Mouse (Mus musculus) Patski (cell line): ENCODE measurements around the gene Txnrd3. TPM values are rescaled to one million over a fixed set of nuclear protein-coding genes. Genes with fewer than 3 reads are reported as not detected.

ENCODE experiments used
- ATAC-seq: fragments of 100-300 bp; one replicate; pipeline ENCODE4 v1.8.0; 2021
- CTCF ChIA-PET: fragments of 350-600 bp; sonication (Branson Sonifier 250); formaldehyde crosslinking; loops from one replicate; lab custom pipeline; 2022; ENCODE audit warnings: inconsistent platforms; lab: Charles Lee
- POLR2A ChIA-PET: fragments of 350-600 bp; sonication (Branson Sonifier 250); formaldehyde crosslinking; loops from one replicate; lab custom pipeline; 2022; ENCODE audit warnings: antibody characterized with exemption, inconsistent platforms; lab: Charles Lee
- DNase-seq: peaks from one replicate; pipeline ENCODE4 v3.0.0-alpha.2; 2011; ENCODE audit warnings: low read depth, low spot score
- H3K27me3 ChIP-seq: fragments of 371-371 bp; one replicate; pipeline ENCODE4 v1.5.1; 2021
- CTCF ChIP-seq: fragments of 100-300 bp; IDR thresholded peaks from one replicate; pipeline ENCODE4 v1.5.1; 2021
- in situ Hi-C: fragments of 300-500 bp; cut with MboI; formaldehyde crosslinking; loops from 3 replicates; pipeline ENCODE4 v1.11.1; 2018; ENCODE audit warnings: low pct_unique_long_range_greater_than_20kb, mixed read lengths
- polyA plus RNA-seq: library from polyadenylated mRNA; unstranded; gene quantifications from one replicate; pipeline ENCODE4 v1.2.3, GENCODE M21; 2021

The Txnrd3 gene
- polyA plus RNA-seq, 1 experiment from 2014 or later: 26.7 TPM

GRCm38 (mm10) chr6:89651770-89652169, 8.0 kb downstream of the Txnrd3 start:
- ATAC-seq: no peak
- no peaks in the 10 kb centered on the region for H3K27me3 ChIP-seq
- DNase-seq: no peak
- TF ChIP-seq CTCF: no peak
- CTCF ChIA-PET: no interaction called here
- in situ Hi-C loops: no loop called here
- POLR2A ChIA-PET: interaction anchor here (0.7 kb wide), 1 partner anchor 50 kb away, joined by 3 read pairs; no protein-coding TSS in a partner anchor

DNA sequence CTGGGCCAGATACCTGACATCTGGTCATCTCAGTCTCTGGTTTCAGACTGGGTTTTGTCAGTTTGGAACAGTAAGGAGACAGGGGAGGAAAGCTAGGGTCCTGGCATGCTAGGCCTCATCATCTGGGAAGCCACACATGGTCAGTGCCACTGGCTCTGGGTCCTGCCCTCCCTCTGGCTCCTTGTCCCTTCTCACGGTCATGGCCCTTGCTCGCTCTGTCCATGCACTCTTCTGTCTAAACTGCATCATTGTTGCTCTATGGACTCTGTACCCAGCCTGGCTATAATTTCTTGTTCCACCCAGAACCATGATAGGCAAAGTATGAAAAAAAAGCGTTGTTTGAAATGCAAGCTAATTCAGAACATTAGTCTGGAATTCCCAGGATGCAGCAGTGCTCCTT, 11.2 kb downstream of the Txnrd3 start:
- ChIA-PET CTCF (interaction anchor here (1.3 to 1.4 kb wide), 2 partner anchors 11 to 47 kb away, joined by 3 to 5 read pairs; partner anchors contain the start of gene Txnrd3), POLR2A (no interaction called here)
- TF ChIP-seq CTCF: no peak
- in situ Hi-C loops: no loop called here
- H3K27me3 ChIP-seq: no peaks in the 10 kb centered on the region
- ATAC-seq (no peak), DNase-seq (no peak)

DNA sequence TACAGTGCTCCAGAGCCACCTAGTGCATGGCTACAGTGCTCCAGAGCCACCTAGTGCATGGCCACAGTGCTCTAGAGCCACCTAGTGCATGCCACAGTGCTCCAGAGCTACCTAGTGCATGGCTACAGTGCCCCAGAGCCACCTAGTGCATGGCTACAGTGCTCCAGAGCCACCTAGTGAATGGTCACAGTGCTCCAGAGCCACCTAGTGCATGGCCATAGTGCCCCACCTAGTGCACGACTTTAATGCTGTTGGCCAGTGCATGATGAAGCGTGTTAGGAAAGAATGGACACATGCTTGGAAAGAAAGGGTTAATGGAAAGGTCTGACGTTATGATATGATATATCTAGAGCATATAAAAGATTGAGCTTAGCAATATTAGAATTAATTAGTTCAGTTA, 14.6 kb downstream of the Txnrd3 start:
- no peaks in the 10 kb centered on the region for H3K27me3 ChIP-seq
- ChIA-PET POLR2A (no interaction called here), CTCF (interaction anchor here (0.8 to 2.7 kb wide), 4 partner anchors 9 to 50 kb away, joined by 3 to 9 read pairs (median 6); partner anchors contain the start of gene Txnrd3)
- DNase-seq (no peak), ATAC-seq (no peak)
- TF ChIP-seq CTCF: no peak
- in situ Hi-C loops: no loop called here

- in situ Hi-C loops: no loop called here
- ATAC-seq (no peak), DNase-seq (no peak)
- POLR2A ChIA-PET: interaction anchor here (0.6 kb wide), 1 partner anchor 44 kb away, joined by 6 read pairs; no protein-coding TSS in a partner anchor
- H3K27me3 ChIP-seq: no peaks in the 10 kb centered on the region
- no peak for TF ChIP-seq CTCF
- CTCF ChIA-PET: interaction anchor here (0.8 to 2.7 kb wide), 4 partner anchors 10 to 50 kb away, joined by 3 to 9 read pairs (median 6); partner anchors contain the start of gene Txnrd3
These were observed 15.1 kb downstream of the Txnrd3 start for GRCm38 (mm10) chr6:89658931-89659330.

GRCm38 (mm10) chr6:89659692-89660423, 16.1 kb downstream of the Txnrd3 start:
- DNase-seq (no peak), ATAC-seq (no peak)
- no peaks in the 10 kb centered on the region for H3K27me3 ChIP-seq
- POLR2A ChIA-PET: interaction anchor here (0.6 kb wide), 1 partner anchor 45 kb away, joined by 6 read pairs; no protein-coding TSS in a partner anchor
- CTCF ChIA-PET: interaction anchor here (2.1 to 2.7 kb wide), 2 partner anchors 16 to 28 kb away, joined by 8 to 9 read pairs; partner anchors contain the start of gene Txnrd3
- TF ChIP-seq CTCF: peak; percentile 88
- in situ Hi-C loops: no loop called here

- H3K27me3 ChIP-seq: no peaks in the 10 kb centered on the region
- POLR2A ChIA-PET: no interaction called here
- CTCF ChIA-PET: no interaction called here
- DNase-seq (no peak), ATAC-seq (no peak)
- no peak for TF ChIP-seq CTCF
- in situ Hi-C loops: no loop called here
These were observed 16.7 kb downstream of the Txnrd3 start for GRCm38 (mm10) chr6:89660490-89660889.

- TF ChIP-seq CTCF: no peak
- H3K27me3 ChIP-seq: no peaks in the 10 kb centered on the region
- DNase-seq (no peak), ATAC-seq (no peak)
- ChIA-PET CTCF (interaction anchor here (0.9 to 1.2 kb wide), 3 partner anchors 8 to 30 kb away, joined by 3 read pairs; no protein-coding TSS in a partner anchor), POLR2A (interaction anchor here (0.6 kb wide), 1 partner anchor 724 kb away, joined by 4 read pairs; no protein-coding TSS in a partner anchor)
- in situ Hi-C loops: no loop called here
These were observed 18.7 kb downstream of the Txnrd3 start for GRCm38 (mm10) chr6:89662521-89662920.

DNA sequence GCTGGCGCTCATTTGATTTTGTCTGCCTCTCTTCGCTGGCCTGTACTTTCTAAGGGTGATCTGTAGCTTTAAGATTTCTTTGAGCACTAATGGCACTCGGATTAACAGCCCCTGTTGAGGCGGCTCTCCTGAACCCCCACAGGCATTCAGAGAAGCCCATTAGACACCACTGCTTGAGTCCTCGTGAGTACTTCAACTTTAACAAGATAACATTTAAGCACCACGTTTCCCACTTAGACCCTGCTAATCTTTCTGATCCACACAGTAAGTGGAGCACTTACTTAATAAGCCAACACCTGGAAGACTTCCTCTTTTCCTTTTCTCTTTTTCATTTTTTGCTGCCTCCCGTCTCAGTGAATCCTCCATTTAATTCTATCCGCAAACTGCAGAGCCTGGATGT, 21.4 kb downstream of the Txnrd3 start:
- POLR2A ChIA-PET: no interaction called here
- in situ Hi-C loops: no loop called here
- TF ChIP-seq CTCF: no peak
- no peaks in the 10 kb centered on the region for H3K27me3 ChIP-seq
- ATAC-seq (no peak), DNase-seq (no peak)
- CTCF ChIA-PET: no interaction called here

DNA sequence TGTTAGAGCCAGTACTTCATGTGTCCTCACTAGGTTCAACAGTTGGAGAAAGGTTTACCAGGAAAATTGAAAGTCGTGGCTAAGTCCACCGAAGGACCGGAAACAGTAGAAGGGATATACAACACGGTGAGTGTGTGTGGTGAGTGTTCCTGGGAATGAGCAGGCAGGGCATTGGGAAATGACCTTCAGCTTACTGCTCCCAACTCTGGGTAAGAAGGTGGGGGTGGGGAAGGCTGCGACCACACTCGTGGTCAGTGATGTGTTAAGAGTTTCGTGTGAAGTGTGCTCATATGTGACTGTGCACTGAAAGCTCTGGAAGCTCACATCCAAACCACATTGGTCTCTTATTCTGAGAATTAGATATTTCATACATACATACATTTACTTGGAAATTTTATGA, 21.9 kb downstream of the Txnrd3 start:
- no peak for ATAC-seq
- in situ Hi-C loops: no loop called here
- no peak for TF ChIP-seq CTCF
- no peaks in the 10 kb centered on the region for H3K27me3 ChIP-seq
- CTCF ChIA-PET: no interaction called here
- DNase-seq: no peak
- POLR2A ChIA-PET: no interaction called here

- DNase-seq (no peak), ATAC-seq (no peak)
- H3K27me3 ChIP-seq: no peaks in the 10 kb centered on the region
- TF ChIP-seq CTCF: no peak
- ChIA-PET CTCF (interaction anchor here (1.3 kb wide), 2 partner anchors 10 to 12 kb away, joined by 3 read pairs; no protein-coding TSS in a partner anchor), POLR2A (no interaction called here)
- in situ Hi-C loops: no loop called here
These were observed 23.2 kb downstream of the Txnrd3 start for GRCm38 (mm10) chr6:89666976-89667375.

- DNase-seq: no peak
- in situ Hi-C loops: no loop called here
- CTCF ChIA-PET: interaction anchor here (1.0 to 1.7 kb wide), 2 partner anchors 9 to 10 kb away, joined by 3 to 6 read pairs; no protein-coding TSS in a partner anchor
These were observed 25.8 kb downstream of the Txnrd3 start for GRCm38 (mm10) chr6:89669556-89669955.

More at GRCm38 (mm10) chr6:89669556-89669955, 25.8 kb downstream of the Txnrd3 start:
- POLR2A ChIA-PET: interaction anchor here (0.7 kb wide), 1 partner anchor 20 kb away, joined by 4 read pairs; no protein-coding TSS in a partner anchor
- H3K27me3 ChIP-seq: no peaks in the 10 kb centered on the region
- TF ChIP-seq CTCF: no peak
- ATAC-seq: no peak
